Mouse (Mus musculus): ENCODE measurements at regions not wholly inside any gene's neighbourhood (a gene's known extent, or its start where the extent isn't known, plus 50 kb on each side); places are given as distances from the start of the nearest gene placed in this dataset.

DNA sequence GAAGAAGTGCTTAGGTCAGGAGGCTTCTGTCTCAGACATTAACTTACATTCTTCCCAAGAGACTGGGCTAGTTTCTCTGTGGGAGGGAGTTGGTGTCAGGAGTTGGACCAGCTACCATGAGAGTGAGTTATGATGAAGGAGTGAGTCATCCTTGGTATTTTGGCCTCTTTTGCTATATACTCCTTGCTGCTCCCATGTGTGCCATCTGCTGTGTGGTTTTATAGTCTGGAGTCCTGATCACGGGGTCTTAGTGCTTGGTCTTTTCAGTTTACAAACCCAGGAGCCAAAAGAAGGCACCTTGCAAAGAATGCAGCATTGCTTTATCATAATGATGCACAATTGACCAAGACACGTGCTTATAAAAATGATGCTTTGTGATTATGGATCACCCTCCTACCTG, 56.6 kb downstream of the Zfp503 start:
- no peak for DNase-seq
- intact Hi-C loops (cut with DNase I): no loop called here

DNA sequence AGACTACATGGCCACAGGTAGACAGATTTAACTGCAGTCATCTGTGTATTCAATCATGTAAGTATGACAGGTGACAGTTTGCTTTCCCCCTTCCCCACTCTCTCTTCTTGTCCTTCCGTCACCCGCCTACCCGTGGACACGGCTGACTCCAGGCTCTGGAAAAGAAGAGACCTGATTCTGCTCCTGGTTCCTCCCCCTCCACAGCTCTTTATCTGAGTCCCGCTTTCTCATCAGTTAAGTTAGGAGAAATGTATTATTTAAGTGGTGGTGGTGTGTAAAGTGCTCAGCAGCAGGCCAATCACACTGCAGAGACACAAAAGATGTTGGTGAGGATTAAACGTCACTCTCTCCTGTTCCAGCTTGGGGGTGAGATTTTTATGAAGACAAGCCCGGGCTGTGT, 57.5 kb downstream of the Zfp503 start:
- no peak for DNase-seq
- intact Hi-C loops (cut with DNase I): no loop called here

DNA sequence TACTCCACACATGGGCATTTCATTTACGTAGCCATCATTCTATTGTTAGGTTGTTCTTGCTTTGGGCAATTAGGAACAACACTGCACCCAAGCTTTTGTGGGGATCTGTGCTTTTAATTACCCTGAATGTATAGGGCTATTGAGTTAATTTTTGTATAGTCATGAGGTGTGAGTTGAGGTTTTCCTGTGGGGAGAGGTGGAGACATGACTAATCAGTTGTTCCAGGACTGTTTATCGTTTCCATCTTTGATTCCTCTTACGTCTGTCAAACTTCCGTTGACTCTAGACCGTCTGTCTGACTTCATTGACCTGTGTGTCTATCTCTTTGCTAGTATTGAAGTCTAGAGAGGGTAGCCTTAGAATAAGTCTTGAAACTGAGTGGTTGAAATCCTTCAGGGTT, 60.4 kb downstream of the Zfp503 start:
- no peak for DNase-seq
- intact Hi-C loops (cut with DNase I): no loop called here

GRCm38 (mm10) chr14:21916671-21917070, 67.9 kb upstream of the Comtd1 start:
- intact Hi-C loops (cut with DNase I): no loop called here
- DNase-seq: no peak

DNA sequence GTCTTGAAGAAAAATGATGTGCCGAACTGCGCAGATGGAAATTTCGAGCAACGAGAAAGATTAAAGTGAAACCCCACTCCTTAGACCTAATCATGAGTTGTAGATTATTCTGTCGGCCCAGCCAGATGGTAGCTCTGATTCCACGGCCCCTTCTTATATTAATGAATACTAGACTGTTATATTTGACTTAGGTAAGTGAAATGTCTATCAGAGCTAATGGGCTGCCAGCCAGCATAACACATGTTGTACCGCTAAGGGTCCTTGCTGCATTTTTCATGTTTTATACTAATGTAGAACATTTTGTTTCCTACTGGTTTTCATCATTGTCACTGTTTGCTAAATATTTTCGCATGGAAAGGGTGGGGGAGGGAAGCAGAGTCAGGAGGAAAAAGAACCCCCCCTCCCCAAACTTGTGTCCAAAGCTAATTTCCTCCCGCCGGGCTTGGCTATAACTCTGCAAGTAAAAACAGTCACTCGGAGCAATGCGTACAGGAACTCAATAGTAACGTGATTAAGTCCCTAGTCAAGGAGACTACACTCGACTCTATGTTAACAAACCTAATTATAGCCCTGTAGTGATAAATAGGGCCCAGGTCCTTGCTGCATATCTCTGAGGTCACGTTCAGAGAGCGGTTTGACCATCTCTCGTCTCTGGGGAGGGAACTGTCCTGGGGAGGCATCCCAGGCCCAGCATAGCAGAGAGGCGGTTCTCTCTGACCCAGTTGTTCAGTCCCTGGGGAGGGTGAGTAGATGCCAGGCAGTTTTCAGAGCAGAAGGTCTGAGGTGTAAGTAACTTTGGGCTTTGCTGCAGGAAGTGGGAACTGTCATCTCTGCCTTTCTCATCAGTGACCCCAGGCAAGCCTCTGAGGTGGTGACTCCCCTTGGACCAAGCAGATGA, 56.0 kb upstream of the Comtd1 start:
- intact Hi-C loops (cut with DNase I): no loop called here
- DNase-seq: no peak

DNA sequence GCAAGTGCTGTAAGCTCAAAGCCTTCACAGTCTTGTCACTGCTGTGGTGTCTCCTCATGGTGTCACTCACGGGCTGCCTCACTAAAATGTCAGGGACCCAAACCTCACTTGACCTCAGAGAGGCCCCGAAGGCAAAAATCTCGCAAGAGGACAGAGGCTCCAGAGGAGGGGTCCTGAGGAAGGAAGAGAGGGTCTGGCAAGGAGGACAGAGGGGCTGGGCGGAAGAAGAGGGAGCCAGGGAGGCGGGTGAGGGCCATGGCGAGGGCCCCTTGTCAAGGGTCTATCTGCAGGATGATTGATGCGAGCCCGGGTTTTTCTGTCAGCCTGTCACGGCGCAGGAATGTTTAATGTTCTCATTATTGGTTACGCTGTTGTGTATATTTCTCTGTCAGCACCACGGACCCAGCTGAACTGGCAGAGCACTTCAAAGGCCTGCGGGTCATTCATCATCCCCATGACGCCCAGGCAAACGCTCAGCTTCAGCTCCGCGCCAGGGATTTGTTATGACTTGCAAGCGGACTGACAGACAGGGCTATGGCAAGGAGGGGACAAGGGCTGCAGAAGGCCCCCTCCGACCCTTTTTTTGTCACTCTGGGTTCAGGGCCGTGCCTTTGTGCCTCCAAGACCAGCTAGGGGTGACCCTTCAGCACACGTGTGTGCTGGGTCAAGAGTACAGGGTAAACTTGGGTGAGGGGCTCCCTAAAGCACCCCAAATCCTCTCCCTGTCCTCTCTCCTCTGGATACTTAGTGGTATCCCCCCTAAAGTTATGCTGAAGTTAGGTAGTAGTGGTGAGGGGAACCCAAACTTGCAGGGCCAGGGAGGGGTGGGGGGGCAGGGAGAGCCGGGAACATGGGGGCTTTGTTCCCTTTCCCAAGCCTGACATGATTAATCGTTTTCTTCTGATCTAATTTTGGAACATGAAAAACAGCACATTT, 55.1 kb upstream of the Comtd1 start:
- intact Hi-C loops (cut with DNase I): no loop called here
- DNase-seq: peak; percentile 30

GRCm38 (mm10) chr14:21902856-21903255, 54.1 kb upstream of the Comtd1 start:
- intact Hi-C loops (cut with DNase I): no loop called here
- no peak for DNase-seq

- no peak for DNase-seq
- intact Hi-C loops (cut with DNase I): no loop called here
Observed at GRCm38 (mm10) chr14:21902456-21902855, 53.7 kb upstream of the Comtd1 start.

DNA sequence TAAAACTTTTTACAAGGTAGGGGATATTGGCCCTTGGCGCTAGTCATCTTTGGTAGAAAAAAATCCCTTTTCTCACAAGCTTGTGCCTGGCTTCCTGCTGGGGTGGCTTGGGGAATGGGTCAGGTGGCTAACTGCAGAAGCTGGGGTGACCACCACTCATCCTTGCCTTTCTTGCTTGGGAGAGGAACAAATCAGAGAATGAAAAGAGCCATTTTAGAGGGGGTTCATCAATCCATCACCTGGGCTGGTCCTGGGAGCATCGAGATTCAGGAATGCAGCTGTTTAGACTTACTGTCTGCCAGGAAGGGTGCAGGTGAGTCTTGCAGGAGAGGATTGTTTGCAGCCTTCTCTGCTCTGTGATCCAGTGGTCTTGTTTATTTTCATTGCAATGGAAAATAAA, 52.2 kb upstream of the Comtd1 start:
- no peak for DNase-seq
- intact Hi-C loops (cut with DNase I): no loop called here

DNA sequence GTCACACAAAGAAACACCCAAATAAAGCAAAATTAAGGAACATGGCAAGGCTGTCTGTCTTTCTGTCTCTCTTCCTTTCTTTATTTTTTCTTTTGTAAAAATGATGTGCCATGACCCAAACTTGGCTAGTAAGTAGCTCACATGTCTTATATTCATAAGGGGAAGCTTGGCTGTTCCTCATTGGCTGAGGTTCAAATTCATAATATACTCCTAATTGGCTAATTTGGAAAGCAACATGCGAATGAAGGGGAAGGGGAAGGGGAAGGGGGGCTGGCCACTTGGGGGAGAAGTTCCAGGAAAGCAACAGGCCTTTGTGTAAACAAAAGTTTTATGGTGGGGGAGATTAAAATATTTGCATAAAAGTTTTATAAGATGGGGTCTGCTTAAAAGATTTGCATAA, 51.7 kb upstream of the Comtd1 start:
- intact Hi-C loops (cut with DNase I): no loop called here
- DNase-seq: no peak

Data from left cerebral cortex, postnatal 4 days (tissue).